Mouse (Mus musculus) hindbrain, postnatal 0 days (tissue): ENCODE data around the gene Kiss1r. TPM values are rescaled to one million over a fixed set of nuclear protein-coding genes. Genes with fewer than 3 reads are reported as not detected.
A peak's percentile ranks its signal among the peaks of the same experiment; 100 is the strongest.

Experiments
- ATAC-seq: fragments of 200-750 bp; cut with Nextera tagmentation; 2 replicates; pipeline ENCODE4 v1.8.0; 2017; ENCODE audit warnings: mild to moderate bottlenecking, moderate TSS enrichment, moderate library complexity
- DNase-seq: peaks from one replicate; pipeline ENCODE4 v3.0.0-alpha.2; 2015; ENCODE audit warnings: low spot score
- H3K27ac ChIP-seq: fragments of 300-500 bp; sonication (generic); 2 replicates; pipeline ENCODE4 v1.5.1; 2014; ENCODE audit warnings: mild to moderate bottlenecking
- H3K27me3 ChIP-seq: fragments of 300-500 bp; sonication (generic); 2 replicates; pipeline ENCODE4 v1.6.1; 2014; ENCODE audit warnings: low read length, mixed read lengths; ENCODE audit not compliant: insufficient read depth
- H3K36me3 ChIP-seq: fragments of 300-500 bp; sonication (generic); 2 replicates; pipeline ENCODE4 v1.6.1; 2014; ENCODE audit warnings: low read length, mixed read lengths; ENCODE audit not compliant: insufficient read depth
- H3K4me1 ChIP-seq: fragments of 300-500 bp; sonication (generic); 2 replicates; pipeline ENCODE4 v1.6.1; 2014; ENCODE audit warnings: antibody characterized with exemption, low read length, mixed read lengths; ENCODE audit not compliant: insufficient read depth
- H3K4me2 ChIP-seq: fragments of 300-500 bp; sonication (generic); 2 replicates; pipeline ENCODE4 v1.6.1; 2014; ENCODE audit warnings: low read depth, mild to moderate bottlenecking, low read length, moderate library complexity, mixed read lengths
- H3K4me3 ChIP-seq: fragments of 300-500 bp; sonication (generic); 2 replicates; pipeline ENCODE4 v1.5.1; 2014; ENCODE audit warnings: low read length
- H3K9ac ChIP-seq: fragments of 300-500 bp; sonication (generic); replicated peaks from 2 replicates; pipeline ENCODE4 v1.6.1; 2014; ENCODE audit warnings: mild to moderate bottlenecking, low read length, moderate library complexity, mixed read lengths
- H3K9me3 ChIP-seq: fragments of 300-500 bp; sonication (generic); 2 replicates; pipeline ENCODE4 v1.6.1; 2016; ENCODE audit warnings: low read length, mixed read lengths
- CTCF ChIP-seq: IDR thresholded peaks from 2 replicates; pipeline ENCODE4 v1.5.1; 2016; ENCODE audit warnings: antibody characterized with exemption, control low read depth, low read depth
- WGBS: fragments of 180-500 bp; shearing (Covaris S2); extraction: QIAGEN DNeasy Blood & Tissue Kit; methylation state at CpG from one replicate; pipeline ENCODE4 v1.1.7; 2014; 5-methylcytosine and 5-hydroxymethylcytosine counted together
- polyA plus RNA-seq: library from polyadenylated mRNA; unstranded; fragments of >200 nt; fragmentation: Nextera tagmentation; extraction: Ambion mirVana; gene quantifications from 2 replicates; pipeline ENCODE4 v1.2.1, GENCODE M21; 2015
- total RNA-seq: library from RNA; depleted of rRNA; stranded (reverse); fragments of >200 nt; gene quantifications from 2 replicates; pipeline ENCODE4 v1.2.3, GENCODE M21; 2014

Kiss1r gene
- total and polyA plus RNA-seq, 2 experiments from 2014 or later, result 3.4 to 9.4 TPM

DNA sequence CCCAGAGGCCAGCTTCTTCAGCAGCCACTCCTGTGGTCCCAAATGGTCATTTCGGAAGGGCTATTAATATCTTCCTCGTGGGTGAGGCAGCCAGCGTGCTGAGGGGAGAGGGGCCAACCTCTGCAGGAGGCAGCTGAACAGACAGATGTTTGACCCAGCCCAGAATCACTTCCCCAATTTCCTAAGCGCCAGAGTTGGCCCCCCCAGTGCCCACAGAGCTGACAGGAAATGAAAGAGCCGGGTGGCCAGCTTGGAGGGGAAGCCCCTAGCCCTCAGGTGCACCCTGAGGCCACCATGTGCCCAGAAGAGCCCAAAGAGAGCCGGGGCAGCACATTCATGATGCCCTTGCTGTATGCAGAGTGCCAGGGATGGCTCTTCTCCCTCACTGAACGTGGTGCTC, 24.0 kb downstream of the Kiss1r start:
- H3K27me3 ChIP-seq, result no peaks in the 10 kb centered on the region
- H3K4me3 ChIP-seq, result no peak overlapping the region
- no peaks in the 10 kb centered on the region for H3K9me3 ChIP-seq
- no peak overlapping the region for H3K4me2 ChIP-seq
- H3K27ac ChIP-seq, result no peak overlapping the region
- 72% methylated on average over 7 of the region's 7 CpGs for WGBS
- no peak overlapping the region for H3K9ac ChIP-seq
- H3K4me1 ChIP-seq, result peaks cover 4% of the 10 kb centered on the region
- H3K36me3 ChIP-seq, result no peaks in the 10 kb centered on the region
- DNase-seq, result no peak
- no peak for ATAC-seq
- no peak for TF ChIP-seq CTCF

DNA sequence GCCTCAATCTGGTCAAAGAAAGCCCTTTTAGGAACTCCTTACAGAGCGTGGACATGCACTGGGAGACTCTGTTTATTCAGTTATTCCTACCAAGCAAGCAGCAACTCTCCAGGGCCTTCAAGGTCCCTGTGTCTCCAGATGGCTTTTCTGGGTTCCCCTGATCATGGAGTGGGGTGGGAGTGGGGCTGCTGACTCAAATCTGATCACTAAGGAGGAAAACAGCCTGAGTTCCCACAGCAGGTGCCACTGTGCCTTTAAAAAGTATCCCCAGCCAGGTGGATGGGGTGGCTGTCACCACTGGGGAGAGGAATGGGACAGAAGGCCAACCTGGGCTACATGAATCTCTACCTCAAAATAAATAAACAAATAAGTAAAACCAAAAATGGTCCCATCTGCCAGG, 26.2 kb downstream of the Kiss1r start:
- TF ChIP-seq CTCF, result no peak

DNA sequence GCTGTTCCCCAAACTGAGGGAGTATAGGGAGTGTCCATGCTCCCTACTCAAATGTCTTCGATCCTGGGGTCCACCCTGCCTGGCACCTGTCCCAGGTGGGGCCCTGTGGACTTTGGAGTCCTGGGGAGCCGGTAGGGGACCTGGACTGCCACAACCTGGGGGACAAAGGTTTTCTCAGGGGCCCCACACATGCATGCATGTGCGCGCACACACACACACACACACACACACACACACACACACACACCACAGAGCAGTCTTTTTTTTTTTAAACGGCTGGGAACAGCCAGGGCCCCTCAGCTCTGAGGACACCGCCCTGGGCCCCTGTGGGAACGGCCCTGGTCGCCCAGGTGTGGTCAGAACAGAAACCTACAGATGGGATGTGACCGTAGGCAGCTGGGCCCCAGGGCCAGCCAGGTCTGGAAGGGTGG, 26.7 kb downstream of the Kiss1r start:
- ATAC-seq, result no peak
- TF ChIP-seq CTCF, result no peak
- H3K9me3 ChIP-seq, result no peaks in the 10 kb centered on the region
- H3K9ac ChIP-seq, result no peak overlapping the region
- no peaks in the 10 kb centered on the region for H3K36me3 ChIP-seq
- H3K4me2 ChIP-seq, result no peak overlapping the region
- no peaks in the 10 kb centered on the region for H3K27me3 ChIP-seq
- H3K4me3 ChIP-seq, result no peak overlapping the region
- no peak for DNase-seq
- 74% methylated on average over 9 of the region's 9 CpGs for WGBS
- no peak overlapping the region for H3K27ac ChIP-seq
- no peaks in the 10 kb centered on the region for H3K4me1 ChIP-seq

More for the DNA sequence above, 26.2 kb downstream of the Kiss1r start:
- ATAC-seq (no peak), DNase-seq (no peak)
- no peaks in the 10 kb centered on the region for H3K9me3 ChIP-seq
- no peak overlapping the region for H3K4me2 ChIP-seq
- no peaks in the 10 kb centered on the region for H3K27me3 ChIP-seq
- no peak overlapping the region for H3K9ac ChIP-seq
- no peak overlapping the region for H3K4me3 ChIP-seq
- no peaks in the 10 kb centered on the region for H3K36me3 ChIP-seq
- no peaks in the 10 kb centered on the region for H3K4me1 ChIP-seq
- no peak overlapping the region for H3K27ac ChIP-seq
- WGBS, result 93% methylated on average over 1 of the region's 1 CpGs

DNA sequence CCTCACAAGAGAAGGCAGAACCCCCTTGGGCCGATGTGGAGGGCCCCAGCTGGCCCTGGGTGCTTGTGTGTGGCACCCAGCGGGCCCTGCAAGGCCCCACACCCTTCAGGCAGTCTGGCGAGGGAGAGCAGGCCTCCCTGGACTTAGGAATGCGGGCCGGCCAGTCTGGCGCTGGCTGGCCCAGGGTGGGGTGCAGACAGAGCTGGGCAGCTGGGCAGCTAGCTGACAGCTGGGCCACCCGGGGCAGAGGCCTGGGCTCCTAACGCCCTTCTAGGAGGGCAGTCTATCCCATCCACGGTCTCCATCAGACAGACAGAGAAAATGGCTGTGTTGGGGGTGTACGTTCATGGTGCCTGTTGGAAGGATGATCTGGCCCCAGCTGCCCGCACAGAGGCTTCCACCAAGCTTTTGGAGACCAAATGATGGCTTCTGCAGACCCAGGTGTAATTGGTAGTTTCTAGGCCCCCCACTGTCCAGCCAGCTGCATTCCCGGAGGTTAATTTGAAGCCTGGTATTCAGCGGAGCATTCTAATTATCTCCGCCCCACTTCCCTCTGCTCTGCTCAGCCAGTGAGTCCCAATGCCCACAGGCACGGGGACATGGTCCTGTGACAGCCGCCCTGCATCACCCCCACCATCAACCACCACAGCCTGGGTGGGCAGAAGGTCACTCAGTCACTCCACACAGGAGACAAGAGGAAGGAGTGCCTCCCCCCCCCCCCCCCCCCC, 28.9 kb downstream of the Kiss1r start:
- Histone ChIP-seq H3K4me2 (no peak overlapping the region), H3K4me3 (no peak overlapping the region), H3K27me3 (no peaks in the 10 kb centered on the region), H3K36me3 (0 out of 2 replicates have a peak, but pooled peaks cover 5% of the 10 kb centered on the region), H3K9me3 (no peaks in the 10 kb centered on the region), H3K9ac (no peak overlapping the region), H3K4me1 (no peaks in the 10 kb centered on the region), H3K27ac (no peak overlapping the region)
- DNase-seq (peak; percentile 39), ATAC-seq (0 out of 2 replicates have a peak, but pooled peaks have one; percentile 27)
- WGBS, result 26% methylated on average over 16 of the region's 16 CpGs
- TF ChIP-seq CTCF, result no peak

DNA sequence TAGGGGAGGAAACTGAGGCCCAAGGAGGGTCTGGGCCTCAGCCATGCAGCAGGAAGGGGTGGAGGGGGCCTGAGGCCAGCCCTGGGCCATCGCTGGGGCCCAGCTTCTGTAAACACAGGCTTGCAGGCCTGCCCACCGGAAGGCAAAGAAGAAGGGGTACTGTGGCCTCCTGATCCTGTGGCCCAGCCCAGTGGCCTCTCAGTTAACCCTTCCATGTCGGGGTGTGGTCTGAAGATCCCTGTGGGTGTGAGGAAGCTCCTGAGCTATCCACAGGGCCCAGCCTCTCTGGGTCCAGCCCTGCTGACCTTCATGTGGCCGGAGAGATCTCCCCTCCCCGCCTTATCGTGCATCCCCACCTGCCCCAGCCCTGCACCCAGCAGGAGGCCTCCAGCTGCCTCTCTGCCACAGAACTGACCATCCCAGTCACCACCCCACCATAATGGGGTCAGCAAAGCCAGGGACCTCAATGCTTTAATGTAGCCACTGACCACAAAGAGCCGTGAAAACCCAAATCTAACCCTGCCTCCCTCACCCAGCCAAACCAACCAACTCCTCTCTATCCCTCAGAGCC, 30.1 kb downstream of the Kiss1r start:
- no peaks in the 10 kb centered on the region for H3K27me3 ChIP-seq

DNA sequence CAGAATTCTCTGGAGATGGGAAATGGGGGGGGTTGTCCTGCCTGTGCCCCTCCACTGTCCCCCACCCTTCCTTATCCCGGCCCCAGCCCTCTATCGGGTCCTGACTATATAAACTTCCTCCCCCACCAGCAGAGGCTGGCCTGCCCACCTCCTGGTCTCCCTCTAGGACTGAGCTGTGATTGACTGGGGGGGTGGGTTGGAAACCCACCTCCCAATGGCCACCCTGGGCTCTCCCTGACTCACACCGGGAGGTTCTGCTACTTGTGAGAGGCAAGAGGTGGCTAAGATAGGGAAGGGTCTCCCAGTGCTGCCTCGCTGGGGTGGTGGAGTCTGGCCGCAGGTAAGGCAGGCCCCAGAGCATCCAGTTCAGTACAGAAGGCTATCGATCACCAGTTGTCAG, 30.7 kb downstream of the Kiss1r start:
- no peak for TF ChIP-seq CTCF
- H3K4me1 ChIP-seq, result no peaks in the 10 kb centered on the region
- H3K27ac ChIP-seq, result no peak overlapping the region
- no peak for ATAC-seq
- H3K4me3 ChIP-seq, result no peak overlapping the region
- no peak overlapping the region for H3K9ac ChIP-seq
- 85% methylated on average over 6 of the region's 6 CpGs for WGBS
- no peaks in the 10 kb centered on the region for H3K27me3 ChIP-seq
- peaks cover 11% of the 10 kb centered on the region; the same call in 1 of the 2 replicates for H3K36me3 ChIP-seq
- no peak overlapping the region for H3K4me2 ChIP-seq
- no peaks in the 10 kb centered on the region for H3K9me3 ChIP-seq
- no peak for DNase-seq

More for the DNA sequence above, 30.1 kb downstream of the Kiss1r start:
- no peak overlapping the region for H3K4me2 ChIP-seq
- no peaks in the 10 kb centered on the region for H3K4me1 ChIP-seq
- no peak overlapping the region for H3K27ac ChIP-seq
- H3K9me3 ChIP-seq, result no peaks in the 10 kb centered on the region
- no peak overlapping the region for H3K4me3 ChIP-seq
- DNase-seq (no peak), ATAC-seq (no peak)
- H3K36me3 ChIP-seq, result peaks cover 11% of the 10 kb centered on the region; the same call in 1 of the 2 replicates
- 29% methylated on average over 7 of the region's 7 CpGs for WGBS
- H3K9ac ChIP-seq, result no peak overlapping the region
- no peak for TF ChIP-seq CTCF

DNA sequence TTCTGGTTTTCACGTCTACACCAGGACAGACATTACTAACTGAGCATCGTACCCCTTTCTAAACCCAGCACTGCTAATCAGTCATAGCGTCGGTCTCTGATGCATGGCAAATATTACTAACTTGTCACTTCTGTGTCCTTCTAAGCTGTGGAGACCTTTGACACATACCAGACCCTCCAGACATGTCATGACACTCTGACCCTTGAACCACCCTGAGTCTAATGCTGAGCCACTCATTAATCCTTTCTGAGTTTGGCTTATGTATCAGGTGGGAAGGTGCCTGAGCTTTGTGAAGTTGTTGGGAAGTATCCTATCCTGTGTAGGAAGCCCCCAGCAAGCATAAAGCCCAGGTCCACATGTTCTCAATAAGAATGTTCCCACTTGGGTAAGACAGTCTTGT, 33.1 kb downstream of the Kiss1r start:
- Histone ChIP-seq H3K9me3 (no peaks in the 10 kb centered on the region), H3K27me3 (no peaks in the 10 kb centered on the region), H3K9ac (no peak overlapping the region), H3K4me2 (no peak overlapping the region), H3K4me1 (no peaks in the 10 kb centered on the region), H3K4me3 (no peak overlapping the region), H3K27ac (no peak overlapping the region), H3K36me3 (peaks cover 19% of the 10 kb centered on the region)
- no peak for DNase-seq
- no peak for ATAC-seq
- no peak for TF ChIP-seq CTCF
- 92% methylated on average over 4 of the region's 4 CpGs for WGBS
